Mouse (Mus musculus) bone marrow, adult 2 months (tissue): ENCODE results near the gene Cela3b. TPM values are rescaled to one million over a fixed set of nuclear protein-coding genes. Genes with fewer than 3 reads are reported as not detected.

Experiments
- H3K27ac ChIP-seq: fragments of 200-500 bp; 2 replicates; pipeline ENCODE4 v1.5.1; 2012; ENCODE audit warnings: low read depth, mild to moderate bottlenecking, control low read depth, inconsistent platforms, low read length; ENCODE audit not compliant: control insufficient read depth, poor library complexity, insufficient read depth
- H3K4me1 ChIP-seq: fragments of 200-500 bp; 2 replicates; pipeline ENCODE4 v1.6.1; 2011; ENCODE audit warnings: low read length; ENCODE audit not compliant: control insufficient read depth, insufficient read depth
- H3K4me3 ChIP-seq: fragments of 200-500 bp; replicated peaks from 2 replicates; pipeline ENCODE3; 2011; ENCODE audit warnings: mild to moderate bottlenecking, low read depth, low read length, control low read depth; ENCODE audit not compliant: control insufficient read depth
- CTCF ChIP-seq: fragments of 200-500 bp; IDR thresholded peaks from 2 replicates; pipeline ENCODE4 v1.5.1; 2011; ENCODE audit warnings: low read length, control low read depth; ENCODE audit not compliant: control insufficient read depth, insufficient read depth
- POLR2A ChIP-seq: fragments of 200-500 bp; IDR thresholded peaks from 2 replicates; pipeline ENCODE4 v1.6.1; 2011; ENCODE audit warnings: low read depth, mild to moderate bottlenecking, control low read depth, low read length, borderline replicate concordance; ENCODE audit not compliant: control insufficient read depth
- WGBS: fragments of 180-500 bp; shearing (Covaris S2); methylation state at CpG from one replicate; pipeline ENCODE4 v1.1.7; 2018; 5-methylcytosine and 5-hydroxymethylcytosine counted together
- polyA plus RNA-seq: library from polyadenylated mRNA; stranded (reverse); fragments of >200 nt; gene quantifications from 2 replicates; pipeline ENCODE4 v1.2.4, GENCODE M21; 2011; ENCODE audit warnings: low replicate concordance; ENCODE audit not compliant: missing spikeins, insufficient read depth, insufficient read length

The Cela3b gene
- polyA plus RNA-seq, 1 experiment, result not detected

DNA sequence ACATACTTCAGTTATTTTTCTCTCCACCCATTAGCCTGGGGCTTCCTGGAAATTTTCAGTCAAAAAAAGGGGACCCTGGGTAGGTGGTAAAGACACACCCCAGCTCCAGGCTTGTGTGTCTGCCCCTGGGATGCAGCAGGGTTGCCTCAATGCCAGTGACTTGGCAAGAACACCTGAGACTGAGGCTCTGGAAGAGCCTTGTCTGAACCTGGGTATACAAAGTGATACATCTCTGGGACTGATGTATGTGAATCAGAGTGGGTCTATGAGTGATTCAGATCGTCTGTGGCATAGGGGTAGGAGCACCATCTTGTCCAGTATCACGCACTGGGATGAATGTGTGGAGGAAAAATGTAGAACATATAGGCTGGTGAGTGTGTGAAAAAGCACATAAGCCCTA, 37.2 kb upstream of the Cela3b start:
- Histone ChIP-seq H3K4me3 (no peak overlapping the region), H3K4me1 (no peaks in the 10 kb centered on the region), H3K27ac (no peak overlapping the region)
- WGBS, result 85% methylated on average over 2 of the region's 2 CpGs
- TF ChIP-seq POLR2A (no peak), CTCF (no peak)

DNA sequence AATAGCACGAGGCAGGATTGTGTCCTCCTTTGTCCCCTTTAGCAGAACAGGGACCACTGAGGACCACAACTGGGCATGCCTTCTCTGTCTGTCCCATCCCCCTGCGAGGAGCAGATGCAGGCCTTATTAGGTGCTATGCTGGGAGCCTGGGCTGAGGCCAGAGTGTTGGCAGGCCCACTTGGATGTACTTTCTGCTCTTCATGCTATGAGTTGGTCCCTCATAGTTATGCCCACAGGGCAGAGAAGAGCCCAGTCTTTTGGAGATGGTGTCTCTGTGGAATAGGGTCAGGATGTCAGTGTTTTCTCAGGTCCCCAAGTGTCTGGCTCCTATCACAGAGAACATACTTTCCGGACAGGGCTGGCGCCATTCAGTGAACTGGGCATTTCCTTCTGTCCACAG, 36.7 kb upstream of the Cela3b start:
- Histone ChIP-seq H3K4me1 (no peaks in the 10 kb centered on the region), H3K27ac (no peak overlapping the region), H3K4me3 (no peak overlapping the region)
- no peak for TF ChIP-seq CTCF
- no peak for TF ChIP-seq POLR2A
- 84% methylated on average over 4 of the region's 4 CpGs for WGBS

DNA sequence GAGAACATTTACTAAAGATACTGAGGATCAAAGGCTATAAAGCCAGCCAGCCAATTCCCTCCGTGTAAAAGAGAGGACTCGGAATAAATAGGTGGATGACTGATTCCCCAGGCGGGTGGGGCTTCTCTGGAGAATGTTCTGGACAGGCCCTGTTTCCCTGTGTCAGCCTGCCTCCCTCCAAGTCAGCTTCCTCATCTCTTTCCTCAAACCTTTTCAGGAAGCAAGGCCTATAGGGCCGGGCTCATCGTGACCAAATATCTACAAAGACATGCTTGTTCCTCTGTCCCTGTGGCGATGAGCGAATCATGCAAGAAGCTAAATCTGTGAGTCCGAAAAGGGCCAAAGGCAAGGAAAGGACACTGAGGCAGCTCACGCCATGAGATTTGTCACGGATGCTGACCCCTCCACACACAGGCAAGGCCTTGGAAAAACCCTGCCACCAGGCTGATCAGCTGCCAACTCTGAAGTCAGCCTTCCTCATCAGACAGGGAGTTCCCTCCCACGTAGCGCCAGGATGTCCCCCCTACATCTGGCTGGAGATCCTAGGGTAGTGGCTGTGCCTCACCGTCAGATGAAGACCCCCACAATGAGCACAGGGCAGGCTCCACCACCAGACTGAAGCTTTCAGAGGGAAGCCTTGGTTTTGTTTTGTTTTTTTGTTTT, 34.9 kb upstream of the Cela3b start:
- WGBS, result 61% methylated on average over 13 of the region's 13 CpGs
- TF ChIP-seq POLR2A, result no peak
- no peak for TF ChIP-seq CTCF
- Histone ChIP-seq H3K4me1 (no peaks in the 10 kb centered on the region), H3K27ac (no peak overlapping the region), H3K4me3 (no peak overlapping the region)

DNA sequence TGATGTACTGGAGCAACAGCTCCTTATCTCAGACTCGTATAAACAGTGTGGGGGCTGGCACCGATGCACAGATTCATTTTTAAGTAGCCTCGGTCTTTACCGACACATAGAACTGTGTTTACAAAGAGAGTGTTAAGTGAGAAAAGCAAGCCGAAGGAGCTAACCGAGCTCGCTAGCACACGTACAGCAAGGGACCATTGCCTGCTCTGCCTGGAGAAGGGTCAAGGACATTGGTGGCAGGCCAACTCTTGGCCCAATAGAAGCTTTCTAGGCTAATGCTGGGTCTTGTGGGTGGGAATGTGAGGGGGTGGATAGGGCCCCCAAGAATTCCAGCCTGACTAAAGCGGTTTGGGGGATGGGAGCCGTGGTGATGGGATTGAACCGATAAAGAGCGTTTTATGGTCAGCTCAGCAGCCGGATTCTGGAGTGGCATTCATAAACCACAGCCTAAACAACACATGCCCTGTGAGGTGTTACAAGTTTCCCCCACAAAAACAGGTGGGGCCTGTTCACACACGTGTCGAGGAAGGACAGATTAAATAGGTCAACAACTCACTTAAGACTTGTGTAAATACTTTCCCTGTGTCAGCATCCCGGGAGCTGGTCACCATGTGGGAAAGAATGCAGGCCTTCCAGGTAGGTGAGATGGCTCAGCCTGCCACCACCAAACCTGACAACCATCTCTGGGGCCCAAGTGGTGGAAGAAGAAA, 31.8 kb upstream of the Cela3b start:
- no peak overlapping the region for H3K4me3 ChIP-seq
- H3K4me1 ChIP-seq, result no peaks in the 10 kb centered on the region
- H3K27ac ChIP-seq, result no peak overlapping the region
- 83% methylated on average over 16 of the region's 16 CpGs for WGBS
- no peak for TF ChIP-seq CTCF
- TF ChIP-seq POLR2A, result no peak

- H3K4me1 ChIP-seq, result no peaks in the 10 kb centered on the region
- H3K27ac ChIP-seq, result no peak overlapping the region
- H3K4me3 ChIP-seq, result no peak overlapping the region
- TF ChIP-seq CTCF, result no peak
- no peak for TF ChIP-seq POLR2A
- 62% methylated on average over 4 of the region's 4 CpGs for WGBS
Measured at GRCm38 (mm10) chr4:137461217-137461616, 30.9 kb upstream of the Cela3b start.

GRCm38 (mm10) chr4:137460676-137461075, 30.3 kb upstream of the Cela3b start:
- 83% methylated on average over 14 of the region's 14 CpGs for WGBS

DNA sequence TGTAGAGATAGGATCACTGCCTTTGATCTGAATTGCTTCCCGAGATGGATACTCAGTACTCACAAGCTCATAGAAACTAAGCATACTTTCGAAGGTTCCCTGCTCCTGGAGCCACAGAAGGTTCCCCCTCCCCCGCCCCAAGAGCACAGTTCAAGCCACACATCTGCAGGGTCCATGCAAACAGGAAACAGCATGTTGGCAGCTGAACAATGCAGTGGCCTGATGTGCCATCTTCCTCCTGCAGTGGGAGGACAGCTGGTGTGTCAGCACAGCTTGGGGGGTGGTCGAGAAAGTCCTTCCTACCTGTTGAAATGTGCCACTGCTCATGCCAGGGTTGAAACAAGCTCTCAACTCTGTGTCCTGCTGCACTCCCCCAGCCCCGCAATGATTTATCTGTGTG, 28.5 kb upstream of the Cela3b start:
- no peak for TF ChIP-seq POLR2A
- no peak for TF ChIP-seq CTCF

More at GRCm38 (mm10) chr4:137460676-137461075, 30.3 kb upstream of the Cela3b start:
- H3K27ac ChIP-seq, result no peak overlapping the region
- H3K4me3 ChIP-seq, result no peak overlapping the region
- TF ChIP-seq POLR2A (no peak), CTCF (no peak)
- H3K4me1 ChIP-seq, result no peaks in the 10 kb centered on the region

DNA sequence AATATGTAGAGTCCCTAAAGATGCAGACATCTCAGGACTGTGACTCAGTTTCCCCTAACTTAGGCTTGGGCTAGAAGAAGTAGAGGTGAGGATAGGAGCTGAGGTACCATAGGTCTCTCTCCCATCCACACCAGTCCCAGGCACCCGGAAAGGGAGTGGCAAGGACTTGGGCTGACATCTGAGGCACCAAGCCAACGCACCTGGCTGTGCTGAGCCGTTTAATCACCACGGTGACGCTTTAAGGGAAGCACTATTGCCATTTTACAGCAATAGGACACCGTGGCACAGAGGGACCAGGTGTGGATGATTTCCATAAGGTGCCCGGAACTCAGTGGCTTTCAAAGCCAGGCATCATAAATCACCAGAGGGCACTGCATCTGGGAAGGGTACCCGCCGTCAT, 28.0 kb upstream of the Cela3b start:
- no peaks in the 10 kb centered on the region for H3K4me1 ChIP-seq
- H3K4me3 ChIP-seq, result no peak overlapping the region
- TF ChIP-seq POLR2A (no peak), CTCF (no peak)
- no peak overlapping the region for H3K27ac ChIP-seq
- 55% methylated on average over 9 of the region's 9 CpGs for WGBS

More for the DNA sequence above, 28.5 kb upstream of the Cela3b start:
- no peak overlapping the region for H3K4me3 ChIP-seq
- H3K4me1 ChIP-seq, result no peaks in the 10 kb centered on the region
- no peak overlapping the region for H3K27ac ChIP-seq
- WGBS, result 25% methylated on average over 5 of the region's 5 CpGs

GRCm38 (mm10) chr4:137457292-137457691, 27.0 kb upstream of the Cela3b start:
- no peak overlapping the region for H3K4me3 ChIP-seq
- no peaks in the 10 kb centered on the region for H3K4me1 ChIP-seq
- WGBS, result 60% methylated on average over 4 of the region's 4 CpGs
- H3K27ac ChIP-seq, result no peak overlapping the region
- TF ChIP-seq CTCF (no peak), POLR2A (no peak)
